Mouse (Mus musculus) hematopoietic stem cell, adult 5-6 weeks (primary cell): ENCODE measurements around the gene Dlg5. TPM values are rescaled to one million over a fixed set of nuclear protein-coding genes. Genes with fewer than 3 reads are reported as not detected.

ENCODE experiments used
- ATAC-seq, 2 experiments: fragments of 125-278 bp in 1 of 2; replicated peaks in 1 of 2; 2 replicates each; pipeline ENCODE4 v1.8.0; 2016 to 2017; ENCODE audit warnings: inconsistent platforms in 2 of 2, mild to moderate bottlenecking in 2 of 2, moderate number of reproducible peaks in 2 of 2, low read depth in 1 of 2, moderate TSS enrichment in 1 of 2; ENCODE audit not compliant: low FRiP score in 2 of 2, poor library complexity in 2 of 2, severe bottlenecking in 2 of 2, insufficient read depth in 1 of 2, low TSS enrichment in 1 of 2
- total RNA-seq: library from RNA; stranded (forward); fragments of 172-1452, 232-1000 nt; gene quantifications from 2 replicates; pipeline ENCODE4 v1.2.3, GENCODE M21; 2017

Gene Dlg5
- total RNA-seq, 1 experiment from 2014 or later, result 0.99 TPM

DNA sequence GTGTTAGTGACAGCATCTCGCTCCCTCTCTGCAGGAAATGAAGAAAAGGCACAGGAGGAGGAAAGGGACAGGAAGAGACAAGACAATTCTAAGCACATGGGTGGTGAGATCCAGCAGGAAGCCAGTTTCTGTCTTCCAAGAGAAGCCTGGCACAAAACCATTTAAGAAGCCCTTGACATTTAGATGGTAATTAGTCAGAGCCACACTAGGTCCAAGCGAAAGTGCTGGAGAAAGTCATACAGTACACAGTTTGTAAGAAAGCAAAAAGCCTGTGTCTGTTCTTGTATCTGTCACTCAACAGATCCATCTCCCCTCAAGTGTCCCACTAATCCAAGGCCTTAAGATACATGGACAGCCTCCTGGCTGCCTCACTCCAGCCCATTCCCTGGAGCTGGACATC lies 3.7 kb downstream of the Dlg5 start:
- no peak for ATAC-seq

DNA sequence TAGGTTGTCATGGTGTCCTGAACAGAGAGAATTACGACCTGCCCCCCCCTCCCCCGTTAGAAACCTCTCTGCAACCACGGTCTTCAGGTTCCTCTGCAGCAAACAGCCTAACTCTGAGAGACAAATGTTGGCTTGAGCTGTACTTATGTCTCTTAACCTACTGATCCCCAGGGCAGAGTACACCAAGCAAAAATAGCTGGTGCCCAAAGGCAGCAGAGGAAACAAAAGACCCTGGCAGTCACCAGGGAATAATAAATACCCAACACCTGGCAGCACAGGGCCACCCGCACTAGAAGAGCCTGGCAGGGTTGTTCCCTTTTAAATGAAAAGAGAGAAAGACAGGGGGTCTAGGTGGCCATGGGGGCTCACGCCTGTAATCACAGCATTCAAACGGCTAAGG lies 4.9 kb downstream of the Dlg5 start:
- ATAC-seq, result no peak

DNA sequence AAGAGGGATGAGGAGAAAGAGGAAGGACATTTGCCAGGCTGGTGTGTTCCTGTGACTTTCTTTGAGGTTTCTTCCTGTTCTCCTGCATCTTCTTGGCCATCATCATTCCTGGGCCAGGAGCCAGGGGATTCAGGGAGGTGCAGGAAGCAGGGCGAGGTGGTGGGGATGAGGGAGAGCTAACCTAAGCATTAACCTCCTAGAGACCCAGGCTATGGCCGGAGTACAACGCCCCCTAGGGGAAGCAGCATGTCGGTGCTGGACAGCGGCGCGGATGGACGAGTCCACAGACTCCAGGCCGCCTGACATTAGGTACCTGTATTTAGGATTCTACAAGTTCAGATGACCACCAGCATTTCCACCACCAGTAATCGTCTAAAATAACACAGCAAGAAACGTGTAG lies 6.1 kb downstream of the Dlg5 start:
- no peak for ATAC-seq

DNA sequence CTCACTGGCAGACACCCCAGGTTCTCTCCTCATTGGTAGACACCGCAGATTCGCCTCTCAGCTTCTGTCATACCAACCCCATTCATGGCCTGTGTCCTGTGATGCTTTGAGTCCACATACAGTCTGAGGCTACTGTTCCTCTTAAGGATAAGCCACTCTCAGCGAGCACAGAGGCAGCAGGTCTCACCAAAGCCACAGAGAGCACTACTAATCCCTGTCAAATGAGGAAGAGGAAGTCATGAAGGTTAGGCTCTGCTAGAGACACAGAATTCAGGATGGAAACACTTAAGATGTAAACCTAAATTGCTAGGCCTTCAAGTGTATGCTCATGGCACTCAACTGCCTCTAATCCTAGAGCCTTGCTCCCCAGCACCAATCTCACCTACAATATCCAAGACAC lies 9.8 kb downstream of the Dlg5 start:
- 0 out of 4 replicates have a peak, but pooled peaks of 1 of the 2 experiments have one; percentile 53 for ATAC-seq

DNA sequence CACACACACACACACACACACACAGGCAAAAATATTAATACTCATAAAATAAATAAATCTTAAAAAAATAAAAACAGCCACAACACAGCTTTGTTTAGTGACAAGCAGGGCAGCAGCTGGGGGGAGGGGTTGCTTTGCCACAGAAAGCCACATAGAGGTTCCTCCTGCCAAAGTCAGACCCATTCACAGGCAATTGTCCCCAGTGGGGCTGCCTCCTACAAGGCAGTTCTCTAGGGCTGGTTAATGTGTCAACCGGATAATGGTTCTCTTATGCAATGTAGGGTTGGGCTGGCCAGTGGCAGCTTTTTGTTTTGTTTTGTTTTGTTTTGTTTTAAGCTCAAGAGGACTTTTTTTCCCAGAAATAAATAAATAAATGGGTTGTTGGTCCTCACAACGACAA lies 11.3 kb downstream of the Dlg5 start:
- no peak for ATAC-seq

DNA sequence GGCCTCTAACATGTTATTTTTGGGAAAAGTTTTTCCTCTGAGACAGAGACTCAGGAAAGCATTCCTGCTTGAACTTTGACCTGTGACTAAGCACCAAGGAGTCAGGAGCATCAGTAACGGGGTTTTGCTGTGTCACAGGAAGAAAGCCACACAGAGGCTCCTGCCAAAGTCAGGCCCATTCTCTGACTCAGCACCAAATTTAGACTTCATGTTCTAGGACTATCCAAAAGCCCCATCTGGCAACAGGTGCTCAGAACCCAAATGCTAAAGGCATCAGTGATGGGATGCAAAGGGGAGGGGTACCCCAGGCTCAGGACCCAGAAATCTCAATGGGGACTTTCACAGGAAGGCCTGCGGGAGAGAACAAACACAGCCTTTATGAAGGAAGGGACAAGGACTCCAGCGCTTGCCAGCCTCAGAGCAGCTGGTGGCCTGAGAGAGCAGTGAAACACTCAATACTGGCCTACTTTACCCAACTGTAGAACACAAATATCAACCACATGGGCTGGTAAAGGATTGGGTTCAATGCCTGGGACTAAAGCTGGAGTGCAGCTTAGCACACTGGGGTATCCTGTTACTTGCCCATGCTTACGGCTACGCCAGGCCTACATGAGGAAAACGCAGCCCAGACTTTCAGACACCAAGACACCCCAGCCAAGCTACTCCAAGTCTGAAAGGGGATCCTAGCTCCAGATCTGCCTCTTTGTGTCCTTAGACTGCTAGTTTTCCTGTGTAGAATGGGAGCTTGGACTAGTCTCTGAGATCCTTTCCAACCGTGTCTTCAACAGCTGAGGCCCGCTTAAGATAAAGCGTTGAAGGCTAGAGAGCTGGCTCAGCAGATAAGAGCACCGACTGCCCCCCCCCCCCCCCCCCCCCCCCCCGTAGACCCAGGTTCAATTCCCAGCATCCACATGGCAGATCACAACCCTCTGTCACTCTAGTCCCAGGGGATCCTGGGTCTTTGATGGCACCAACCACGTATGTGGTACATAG lies 12.8 kb downstream of the Dlg5 start:
- no peak for ATAC-seq

DNA sequence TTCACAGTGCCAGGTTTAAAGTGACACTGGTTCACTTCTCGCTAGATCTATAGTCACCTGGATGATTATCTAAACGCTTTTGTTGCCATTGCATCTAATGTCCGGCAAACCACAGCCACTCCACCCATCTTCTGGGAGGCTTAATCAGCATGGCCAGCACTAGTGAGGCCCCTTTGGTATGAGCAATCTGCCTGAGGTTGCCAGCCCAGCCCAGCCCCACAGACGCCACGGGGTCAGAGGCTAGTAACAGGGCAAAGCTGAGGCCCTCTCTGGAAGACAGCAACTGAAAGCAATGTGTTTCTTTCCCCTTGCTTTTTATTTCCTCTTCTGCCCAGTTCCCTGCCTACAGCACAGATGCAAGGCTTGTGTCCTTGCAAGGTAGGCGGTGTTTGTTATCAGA lies 17.2 kb downstream of the Dlg5 start:
- ATAC-seq, result no peak

DNA sequence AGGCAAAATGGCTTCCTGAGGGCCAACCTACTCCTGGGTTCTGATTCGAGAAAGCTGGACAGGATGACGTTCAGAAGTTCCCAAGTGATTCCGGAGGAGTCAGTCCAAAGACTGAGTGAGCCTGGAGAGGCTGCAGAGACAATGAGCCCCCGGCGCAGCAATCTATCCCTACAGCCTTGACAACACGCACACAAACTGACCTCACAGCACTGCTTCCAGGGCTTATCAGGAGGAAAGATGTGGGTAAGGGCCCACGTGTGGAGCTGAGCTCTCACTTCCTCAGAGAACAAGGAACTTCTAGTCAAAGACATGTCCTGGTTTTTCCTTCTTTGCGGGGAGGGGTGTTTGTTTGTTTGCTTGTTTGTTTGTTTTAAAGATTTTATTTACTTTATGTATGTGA lies 18.7 kb downstream of the Dlg5 start:
- ATAC-seq, result no peak

DNA sequence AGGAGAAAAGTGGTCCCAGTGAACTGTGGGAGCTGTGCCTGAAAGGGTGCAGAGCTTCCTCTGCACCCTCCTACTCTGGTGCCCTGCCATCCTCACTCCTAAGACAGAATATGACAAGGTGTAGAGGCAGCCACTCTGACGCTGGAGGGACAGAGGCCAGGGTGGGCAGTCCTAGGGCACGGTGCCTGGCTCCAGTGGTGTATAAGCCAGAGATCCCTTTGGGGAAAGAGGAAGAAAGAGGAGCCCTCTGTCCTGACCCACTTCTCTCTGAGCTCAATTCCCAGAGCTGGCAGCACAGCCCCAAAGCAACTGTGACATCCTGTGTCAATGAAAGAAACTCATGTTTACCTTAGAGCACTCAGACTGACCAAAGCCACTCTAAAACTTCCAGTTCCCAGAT lies 19.4 kb downstream of the Dlg5 start:
- ATAC-seq, result no peak

DNA sequence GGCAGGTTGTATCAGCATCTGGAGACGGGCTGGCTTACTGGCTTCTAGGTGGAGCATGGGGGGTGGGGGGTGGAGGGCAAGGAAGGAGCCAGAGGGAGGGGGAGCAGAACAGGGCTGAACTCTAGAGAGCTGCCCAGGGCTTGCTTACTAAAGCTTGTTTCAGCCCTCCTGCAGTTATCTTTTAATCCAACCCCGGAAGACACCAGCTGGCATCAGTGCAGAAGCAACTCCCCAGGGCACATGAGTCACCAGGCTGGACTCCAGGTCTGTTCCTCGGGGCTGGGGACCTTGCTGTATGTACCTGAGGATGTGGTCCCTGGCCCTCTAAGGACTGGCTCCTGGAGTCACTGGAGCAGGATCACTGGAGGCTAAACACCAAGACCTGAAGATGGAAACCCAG lies 23.0 kb downstream of the Dlg5 start:
- no peak for ATAC-seq

DNA sequence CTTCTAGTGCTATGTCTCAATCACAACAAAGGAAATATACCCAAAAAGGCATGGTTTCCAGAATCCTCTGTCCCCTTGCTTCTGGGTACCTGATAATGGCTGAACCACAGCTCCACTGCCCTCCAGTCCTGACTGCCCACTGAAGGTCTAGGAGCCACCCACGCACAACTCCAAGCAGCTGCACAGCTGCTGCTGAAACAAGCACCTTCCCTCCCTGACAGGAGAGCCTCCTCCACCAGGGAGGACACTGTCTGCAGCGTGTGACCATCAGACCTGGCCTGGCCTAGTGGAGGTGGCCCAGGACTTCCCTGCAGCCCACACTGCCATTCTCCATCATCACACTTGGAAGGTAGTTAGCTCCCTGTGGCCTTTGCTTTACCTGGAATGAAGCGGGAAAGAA lies 23.4 kb downstream of the Dlg5 start:
- no peak for ATAC-seq

DNA sequence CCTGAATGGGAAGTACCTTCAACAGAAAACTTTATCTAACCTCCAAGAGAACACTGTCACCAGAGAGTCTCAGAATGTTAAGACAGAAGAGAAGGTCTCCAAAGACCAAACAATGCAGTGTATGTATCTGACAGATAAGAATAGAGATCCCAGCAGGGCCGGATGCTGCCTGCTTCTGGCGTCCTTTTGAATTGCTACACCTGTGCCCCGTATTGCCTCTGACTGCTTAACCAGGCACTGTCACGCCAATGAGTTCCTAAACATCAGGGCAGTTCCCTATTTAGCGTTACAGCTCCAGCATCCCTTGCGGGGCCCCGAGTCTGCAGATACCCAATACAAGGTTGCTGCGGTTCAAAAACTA lies 28.4 kb downstream of the Dlg5 start:
- ATAC-seq, result no peak

DNA sequence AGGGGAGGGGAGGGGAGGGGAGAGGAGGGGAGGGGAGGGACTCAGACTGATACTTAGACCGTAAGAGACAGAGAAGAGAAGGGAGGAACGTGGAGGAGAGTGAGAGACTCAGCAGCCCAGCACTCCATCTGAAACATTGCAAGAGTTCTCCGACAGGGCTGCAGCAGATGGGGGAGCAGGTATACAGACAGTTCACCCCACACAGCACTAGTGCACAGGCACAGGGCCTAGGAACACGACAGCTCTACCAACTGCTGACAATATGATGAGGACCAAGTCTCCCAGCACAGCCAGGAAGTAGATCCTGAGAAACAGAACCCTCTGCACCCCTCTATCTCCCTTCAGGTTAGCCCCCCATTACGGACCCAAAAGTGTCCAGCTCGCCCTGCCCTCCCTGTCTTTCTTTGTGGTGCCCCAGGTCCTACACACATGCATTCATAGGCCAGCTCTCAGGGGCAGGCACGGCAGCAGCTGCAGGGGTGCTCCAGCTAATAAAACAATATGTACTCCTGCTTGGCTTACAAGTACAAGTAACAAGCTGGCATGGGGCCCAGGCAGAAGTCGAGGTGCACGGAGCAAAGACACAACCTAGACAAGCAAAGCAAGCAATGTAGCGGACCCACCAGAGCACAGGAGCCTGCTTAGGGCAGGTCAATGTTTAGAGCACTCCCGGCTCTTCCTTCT lies 28.9 kb downstream of the Dlg5 start:
- no peak for ATAC-seq

DNA sequence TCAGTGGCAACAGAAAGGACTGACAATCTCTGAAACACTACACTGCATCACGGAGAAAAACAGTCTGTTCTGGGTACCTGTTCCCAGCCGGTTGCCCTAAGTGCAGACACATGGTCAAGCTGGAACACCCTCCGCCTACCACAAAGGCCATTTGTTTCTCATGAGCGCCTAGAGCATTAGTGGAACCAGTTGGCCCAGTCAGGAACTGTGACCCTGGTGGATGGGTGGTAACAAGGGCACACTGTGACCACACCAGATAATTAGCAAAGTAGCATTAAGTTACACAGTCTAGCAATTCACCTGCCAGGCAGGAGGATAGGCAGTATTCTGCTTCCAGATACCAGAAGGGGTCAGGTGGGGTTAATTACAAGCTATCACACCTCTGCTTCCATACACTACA lies 29.7 kb downstream of the Dlg5 start:
- ATAC-seq, result no peak

DNA sequence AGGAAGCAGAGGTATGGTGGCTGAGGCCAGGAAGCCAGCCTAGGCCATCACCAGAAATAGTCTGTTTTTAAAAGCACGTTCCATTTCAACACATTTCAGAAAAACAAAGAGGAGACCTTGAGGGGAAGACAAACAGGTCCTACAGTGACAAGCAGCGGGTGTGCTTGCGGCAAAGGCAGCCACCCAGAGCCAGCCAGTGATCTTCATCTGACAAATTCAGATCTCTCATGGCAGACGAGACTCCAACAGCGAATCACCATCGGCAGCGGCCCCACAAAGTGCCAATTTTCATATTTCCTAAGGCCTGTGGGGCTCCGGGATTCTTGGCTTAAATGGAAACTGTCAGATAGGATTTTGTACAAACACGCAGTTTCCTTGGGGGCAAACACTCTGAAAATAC lies 31.3 kb downstream of the Dlg5 start:
- no peak for ATAC-seq

DNA sequence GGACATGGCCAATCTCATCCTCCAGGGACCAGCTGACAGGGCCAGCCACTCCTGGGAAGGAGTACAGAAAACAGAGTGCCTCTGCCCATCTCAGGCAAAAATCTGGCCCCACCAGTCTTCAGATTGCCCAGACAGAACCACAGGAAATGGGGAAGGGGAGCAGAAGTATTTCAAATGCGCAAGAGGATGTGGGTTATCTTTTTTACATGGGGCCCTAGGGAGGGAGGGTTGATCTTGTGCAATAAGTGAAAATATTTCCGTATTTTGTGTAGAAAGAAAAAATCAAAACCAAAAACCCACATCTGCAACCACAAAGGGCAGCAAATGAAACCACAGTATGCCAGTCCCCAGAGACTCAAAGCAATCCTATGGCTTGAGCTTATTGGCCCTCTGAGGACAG lies 32.4 kb downstream of the Dlg5 start:
- ATAC-seq, result peak; percentile 74 to 79

DNA sequence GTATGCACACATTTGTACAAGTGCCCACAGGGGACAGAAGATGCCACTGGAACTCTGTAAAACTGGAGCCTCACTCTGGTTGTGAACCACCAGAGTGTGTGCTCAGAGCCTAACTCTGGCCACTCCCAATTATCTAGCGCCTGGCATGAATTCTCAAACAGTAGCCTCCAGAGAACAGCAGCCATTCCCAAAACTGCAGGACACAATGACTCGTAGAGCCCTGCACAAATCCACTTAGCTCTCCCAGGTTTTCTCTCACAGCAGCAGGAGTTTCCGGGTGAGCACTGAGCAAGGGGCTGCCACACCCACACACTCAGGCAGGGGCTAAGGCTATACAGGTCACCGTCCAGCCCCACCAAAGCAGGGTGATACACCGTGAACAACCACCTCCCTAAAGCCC lies 32.9 kb downstream of the Dlg5 start:
- no peak for ATAC-seq

DNA sequence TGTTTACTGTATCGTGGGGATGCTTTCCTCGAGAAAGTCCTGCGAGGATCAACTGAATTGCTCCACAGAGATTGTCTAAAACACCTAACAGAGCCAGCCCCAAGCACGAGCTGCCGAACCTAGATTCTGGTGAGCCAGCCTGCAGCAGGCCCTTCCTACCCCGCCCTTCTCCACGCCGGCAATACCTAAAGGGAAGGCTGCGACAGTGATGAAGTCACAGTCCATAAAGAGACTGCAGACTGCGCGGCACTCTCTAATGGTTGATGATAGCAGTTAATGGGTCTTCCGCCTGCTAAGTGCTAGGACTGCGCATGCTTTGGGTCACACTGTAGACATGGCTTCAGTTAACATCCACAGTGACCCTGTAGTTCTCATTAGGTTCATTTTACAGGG lies 38.4 kb downstream of the Dlg5 start:
- no peak for ATAC-seq
